Mouse (Mus musculus) hindbrain, embryonic 16.5 days (tissue): ENCODE measurements at regions not wholly inside any gene's neighbourhood (a gene's known extent, or its start where the extent isn't known, plus 50 kb on each side); places are given as distances from the start of the nearest gene placed in this dataset.

Source experiments
- ATAC-seq: fragments of 200-750 bp; cut with Nextera tagmentation; 2 replicates; pipeline ENCODE4 v1.8.0; 2017; ENCODE audit warnings: moderate TSS enrichment, moderate library complexity
- H3K27ac ChIP-seq: fragments of 300-500 bp; sonication (generic); 2 replicates; pipeline ENCODE4 v1.5.1; 2014; ENCODE audit warnings: low read depth, mild to moderate bottlenecking, control low read depth, low read length, moderate library complexity
- H3K27me3 ChIP-seq: fragments of 300-500 bp; sonication (generic); replicated peaks from 2 replicates; pipeline ENCODE4 v1.6.1; 2014; ENCODE audit warnings: low read length; ENCODE audit not compliant: control insufficient read depth, insufficient read depth
- H3K36me3 ChIP-seq: fragments of 300-500 bp; sonication (generic); 2 replicates; pipeline ENCODE4 v1.6.1; 2014; ENCODE audit warnings: mild to moderate bottlenecking, low read length, moderate library complexity, mixed read lengths; ENCODE audit not compliant: control insufficient read depth, insufficient read depth
- H3K4me1 ChIP-seq: fragments of 300-500 bp; sonication (generic); 2 replicates; pipeline ENCODE4 v1.6.1; 2014; ENCODE audit warnings: low read depth, low read length; ENCODE audit not compliant: control insufficient read depth, insufficient read depth
- H3K4me2 ChIP-seq: fragments of 300-500 bp; sonication (generic); 2 replicates; pipeline ENCODE4 v1.6.1; 2014; ENCODE audit warnings: mild to moderate bottlenecking, low read length, control low read depth, moderate library complexity
- H3K4me3 ChIP-seq: fragments of 300-500 bp; sonication (generic); 2 replicates; pipeline ENCODE4 v1.5.1; 2014; ENCODE audit warnings: mild to moderate bottlenecking, low read length, control low read depth, moderate library complexity
- H3K9ac ChIP-seq: fragments of 300-500 bp; sonication (generic); 2 replicates; pipeline ENCODE4 v1.6.1; 2014; ENCODE audit warnings: low read depth, mild to moderate bottlenecking, control low read depth, low read length, moderate library complexity
- H3K9me3 ChIP-seq: fragments of 300-500 bp; sonication (generic); 2 replicates; pipeline ENCODE4 v1.6.1; 2014; ENCODE audit warnings: mild to moderate bottlenecking, low read length, moderate library complexity; ENCODE audit not compliant: control insufficient read depth
- WGBS: fragments of 180-500 bp; shearing (Covaris S2); extraction: QIAGEN DNeasy Blood & Tissue Kit; methylation state at CpG from one replicate; pipeline ENCODE4 v1.1.7; 2014; 5-methylcytosine and 5-hydroxymethylcytosine counted together

DNA sequence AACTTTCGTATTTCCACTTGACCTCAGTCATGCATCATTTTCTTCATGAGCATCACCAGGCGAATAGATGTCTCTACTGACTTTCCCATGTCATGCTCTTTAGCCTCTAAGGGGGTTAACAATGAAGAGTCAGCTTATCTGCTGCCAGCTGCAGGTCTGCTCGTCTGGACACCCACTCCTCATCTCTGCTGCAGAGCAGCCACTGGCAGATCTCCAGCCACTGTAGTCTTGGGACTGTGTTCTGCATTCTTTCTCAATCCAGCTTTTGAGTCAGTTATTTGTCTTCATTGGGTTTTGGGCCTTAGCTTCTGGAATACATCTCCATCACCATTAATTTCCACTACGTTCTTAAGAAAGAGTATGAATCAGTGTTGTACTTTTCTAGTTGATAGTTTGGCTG is 280.0 kb downstream of the Gm5447 start:
- ATAC-seq = no peak
- H3K9ac ChIP-seq = no peak overlapping the region
- no peaks in the 10 kb centered on the region for H3K4me1 ChIP-seq
- H3K36me3 ChIP-seq = no peaks in the 10 kb centered on the region
- 66% methylated on average over 4 of the region's 4 CpGs for WGBS
- H3K4me2 ChIP-seq = no peak overlapping the region
- H3K27ac ChIP-seq = no peak overlapping the region
- no peaks in the 10 kb centered on the region for H3K9me3 ChIP-seq
- H3K27me3 ChIP-seq = no peaks in the 10 kb centered on the region
- no peak overlapping the region for H3K4me3 ChIP-seq

DNA sequence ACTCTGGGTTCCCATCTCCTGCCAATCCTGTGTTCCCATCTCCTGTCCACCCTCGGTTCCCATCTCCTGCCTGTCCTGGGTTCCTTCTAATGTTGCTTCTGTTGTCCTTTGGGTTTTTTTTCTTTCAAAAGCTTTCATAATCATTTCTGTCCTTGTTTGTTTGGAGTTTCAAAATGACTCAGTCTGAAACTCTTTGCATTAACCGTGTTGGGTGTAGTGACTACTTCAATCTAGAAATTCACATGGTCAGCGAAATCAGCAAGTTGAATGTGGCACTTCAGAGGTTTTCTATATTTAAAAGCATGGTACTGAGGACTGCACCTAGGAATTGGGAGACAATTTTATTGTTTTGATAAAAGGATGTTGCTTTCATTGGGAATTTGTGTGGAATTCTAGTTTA is 280.7 kb downstream of the Gm5447 start:
- Histone ChIP-seq H3K4me3 (no peak overlapping the region), H3K4me1 (no peaks in the 10 kb centered on the region), H3K9me3 (no peaks in the 10 kb centered on the region), H3K9ac (no peak overlapping the region), H3K27me3 (no peaks in the 10 kb centered on the region), H3K36me3 (no peaks in the 10 kb centered on the region), H3K27ac (no peak overlapping the region), H3K4me2 (no peak overlapping the region)
- no peak for ATAC-seq
- WGBS = 93% methylated on average over 3 of the region's 3 CpGs

DNA sequence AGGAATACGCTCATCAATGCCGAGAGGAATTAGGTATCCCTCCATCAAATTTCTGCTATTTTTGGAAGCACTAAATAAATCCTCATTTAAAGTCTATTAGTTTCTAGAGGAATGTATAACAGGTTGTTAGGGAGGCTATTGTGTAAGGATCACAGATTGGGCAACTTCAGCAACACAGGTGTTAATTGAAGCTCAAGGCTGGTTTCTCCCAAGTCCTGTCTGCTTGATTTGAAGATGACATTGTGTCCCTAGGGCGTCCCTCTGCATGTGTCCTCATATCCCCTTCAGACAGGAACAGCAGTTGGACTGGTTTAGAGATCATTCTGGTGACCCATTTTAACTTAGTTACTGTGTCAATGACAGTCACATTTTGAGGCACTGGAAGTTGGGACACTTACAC is 281.5 kb downstream of the Gm5447 start:
- Histone ChIP-seq H3K4me2 (no peak overlapping the region), H3K4me1 (no peaks in the 10 kb centered on the region), H3K9me3 (no peaks in the 10 kb centered on the region), H3K36me3 (no peaks in the 10 kb centered on the region), H3K4me3 (no peak overlapping the region), H3K27ac (no peak overlapping the region), H3K9ac (no peak overlapping the region), H3K27me3 (no peaks in the 10 kb centered on the region)
- WGBS = 90% methylated on average over 3 of the region's 3 CpGs
- ATAC-seq = no peak

DNA sequence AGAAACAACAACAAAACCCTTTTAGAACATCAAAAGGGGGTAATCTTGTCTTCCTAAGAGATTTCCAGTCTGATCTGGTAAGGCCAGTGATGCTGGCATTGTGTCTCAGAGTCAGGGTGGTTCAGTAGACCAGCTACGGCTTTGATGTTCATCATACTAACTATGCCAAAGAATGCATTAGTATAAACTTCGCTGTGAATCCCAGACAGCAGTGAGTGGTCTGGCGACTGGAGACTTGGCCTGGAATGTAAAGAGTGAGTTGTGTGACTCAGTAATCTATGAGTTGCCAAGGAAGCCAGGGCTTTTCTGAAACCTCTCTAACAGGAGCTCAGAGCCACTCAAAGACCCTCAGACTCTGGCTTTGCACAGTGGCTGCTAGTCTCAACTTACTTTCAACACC is 288.1 kb upstream of the Foxq1 start:
- no peaks in the 10 kb centered on the region for H3K36me3 ChIP-seq
- no peak overlapping the region for H3K27ac ChIP-seq
- no peaks in the 10 kb centered on the region for H3K27me3 ChIP-seq
- ATAC-seq = no peak
- WGBS = 87% methylated on average over 3 of the region's 3 CpGs
- no peaks in the 10 kb centered on the region for H3K4me1 ChIP-seq
- no peaks in the 10 kb centered on the region for H3K9me3 ChIP-seq
- no peak overlapping the region for H3K4me2 ChIP-seq
- H3K4me3 ChIP-seq = no peak overlapping the region
- no peak overlapping the region for H3K9ac ChIP-seq

DNA sequence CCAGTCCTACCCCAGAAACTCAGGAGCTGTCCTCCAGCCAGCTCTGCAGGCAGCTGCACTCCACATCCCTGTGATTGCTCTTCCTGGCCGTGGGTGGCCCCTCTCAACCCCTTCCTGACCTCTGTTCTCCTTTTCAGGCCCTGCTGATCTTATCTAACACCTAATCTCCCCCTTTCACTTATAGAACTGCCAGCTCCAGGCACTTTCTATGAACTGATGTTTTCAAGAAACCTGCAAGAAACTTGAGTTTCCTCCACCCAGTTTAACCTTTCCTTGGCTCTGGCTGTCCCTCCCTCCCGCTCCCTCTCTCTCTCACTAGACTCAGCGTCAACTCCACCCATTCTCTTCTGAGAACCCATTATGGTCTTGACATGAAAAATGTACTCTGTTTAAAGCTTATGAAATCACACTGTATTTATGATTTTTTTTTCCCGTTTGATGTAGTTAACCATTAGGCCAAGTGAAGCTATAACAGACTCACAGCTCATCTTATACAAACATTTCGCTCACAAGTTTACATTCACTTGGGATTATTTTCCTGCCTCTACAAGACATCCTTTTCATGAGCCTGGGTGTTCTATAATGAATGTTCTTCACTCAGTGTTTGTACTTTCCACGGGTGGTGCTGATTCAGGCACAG is 279.8 kb upstream of the Foxq1 start:
- H3K36me3 ChIP-seq = no peaks in the 10 kb centered on the region
- no peak for ATAC-seq
- H3K9ac ChIP-seq = no peak overlapping the region
- no peak overlapping the region for H3K4me3 ChIP-seq
- WGBS = 75% methylated on average over 6 of the region's 6 CpGs
- H3K27me3 ChIP-seq = no peaks in the 10 kb centered on the region
- no peaks in the 10 kb centered on the region for H3K9me3 ChIP-seq
- H3K4me1 ChIP-seq = no peaks in the 10 kb centered on the region
- no peak overlapping the region for H3K4me2 ChIP-seq
- no peak overlapping the region for H3K27ac ChIP-seq

DNA sequence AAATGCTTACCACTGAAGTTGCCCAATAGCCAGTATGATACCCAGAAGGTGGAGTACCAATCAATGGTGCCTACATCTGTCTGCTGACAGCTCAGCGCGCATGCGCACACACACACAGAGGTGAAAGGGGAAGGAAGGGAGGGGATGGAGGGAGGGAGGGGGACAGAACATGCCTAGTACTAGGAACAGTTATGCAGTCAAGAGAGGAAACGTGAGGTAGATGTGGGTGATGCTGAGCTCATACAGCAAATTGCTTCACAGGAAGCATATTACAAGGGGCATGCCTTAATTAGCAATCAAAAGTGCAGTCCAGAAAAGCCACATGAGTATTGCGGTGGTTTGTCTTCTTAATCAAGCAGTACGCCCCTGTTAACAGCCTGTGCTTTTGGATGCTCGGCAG is 265.3 kb upstream of the Foxq1 start:
- Histone ChIP-seq H3K36me3 (no peaks in the 10 kb centered on the region), H3K4me1 (no peaks in the 10 kb centered on the region), H3K27ac (no peak overlapping the region), H3K9me3 (no peaks in the 10 kb centered on the region), H3K9ac (no peak overlapping the region), H3K27me3 (no peaks in the 10 kb centered on the region), H3K4me2 (no peak overlapping the region), H3K4me3 (no peak overlapping the region)
- 91% methylated on average over 7 of the region's 7 CpGs for WGBS
- no peak for ATAC-seq

DNA sequence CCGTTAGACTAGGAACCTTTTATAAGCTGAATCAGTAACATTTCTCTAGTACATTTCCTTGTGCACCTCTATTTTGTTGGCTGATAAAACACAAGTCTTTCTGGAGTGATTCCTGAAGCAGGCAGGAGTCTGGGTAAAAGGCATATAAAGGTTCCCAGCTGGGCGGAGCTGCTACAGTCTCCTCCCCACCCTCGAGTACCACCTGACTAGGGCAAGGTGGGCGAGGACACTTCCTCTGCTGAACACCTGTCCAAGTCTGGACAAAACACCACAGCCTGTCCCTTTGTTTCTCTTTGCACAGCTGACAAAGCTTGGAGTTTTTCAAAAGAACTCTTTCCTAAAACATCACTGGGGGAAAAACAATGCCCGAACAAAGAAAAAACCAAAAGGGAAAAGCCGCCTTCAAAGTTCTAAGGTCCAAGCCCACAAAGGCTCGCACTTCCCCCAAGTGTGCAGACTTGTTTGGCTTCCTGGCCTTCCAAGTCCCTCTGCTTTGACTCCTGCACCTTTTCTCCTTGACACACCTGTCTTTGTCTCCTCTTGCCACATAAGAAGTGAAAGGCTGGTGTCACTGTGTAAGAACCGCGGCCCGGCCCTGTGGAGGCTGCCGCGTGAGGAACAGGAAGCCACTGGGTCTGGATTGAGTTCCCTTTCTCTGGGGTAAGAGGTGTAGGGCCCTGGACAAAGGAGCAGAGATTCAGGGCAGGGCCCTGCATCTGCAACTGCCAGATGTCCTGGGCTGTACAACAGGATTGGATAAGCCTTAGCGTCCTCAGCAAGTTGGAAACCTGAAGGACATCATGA is 263.1 kb upstream of the Foxq1 start:
- Histone ChIP-seq H3K27ac (no peak overlapping the region), H3K27me3 (no peaks in the 10 kb centered on the region), H3K4me3 (no peak overlapping the region), H3K36me3 (no peaks in the 10 kb centered on the region), H3K9me3 (no peaks in the 10 kb centered on the region), H3K9ac (no peak overlapping the region), H3K4me2 (no peak overlapping the region), H3K4me1 (no peaks in the 10 kb centered on the region)
- no peak for ATAC-seq
- 84% methylated on average over 13 of the region's 13 CpGs for WGBS

DNA sequence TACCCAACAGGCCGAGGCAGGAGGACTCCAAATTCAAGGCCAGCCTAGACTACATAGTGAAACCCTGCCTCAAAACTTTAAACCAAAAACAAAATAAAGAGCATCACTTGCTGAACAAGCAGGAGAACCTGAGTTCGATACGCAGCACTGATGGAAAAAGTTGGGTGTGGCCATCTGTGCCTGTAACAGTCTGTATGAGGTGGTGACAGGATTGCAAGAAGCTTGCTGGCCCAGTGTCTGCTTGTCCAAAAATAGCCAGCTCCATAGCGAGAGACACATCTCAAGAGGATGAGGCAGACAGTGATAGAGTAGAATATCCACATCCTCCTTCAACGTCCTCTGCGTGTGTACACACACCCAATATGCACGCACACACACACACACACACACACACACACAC is 261.9 kb upstream of the Foxq1 start:
- H3K4me3 ChIP-seq = no peak overlapping the region
- H3K36me3 ChIP-seq = no peaks in the 10 kb centered on the region
- WGBS = 88% methylated on average over 7 of the region's 7 CpGs
- H3K9me3 ChIP-seq = no peaks in the 10 kb centered on the region
- ATAC-seq = no peak
- no peaks in the 10 kb centered on the region for H3K4me1 ChIP-seq
- no peaks in the 10 kb centered on the region for H3K27me3 ChIP-seq
- H3K27ac ChIP-seq = no peak overlapping the region
- H3K9ac ChIP-seq = no peak overlapping the region
- H3K4me2 ChIP-seq = no peak overlapping the region

DNA sequence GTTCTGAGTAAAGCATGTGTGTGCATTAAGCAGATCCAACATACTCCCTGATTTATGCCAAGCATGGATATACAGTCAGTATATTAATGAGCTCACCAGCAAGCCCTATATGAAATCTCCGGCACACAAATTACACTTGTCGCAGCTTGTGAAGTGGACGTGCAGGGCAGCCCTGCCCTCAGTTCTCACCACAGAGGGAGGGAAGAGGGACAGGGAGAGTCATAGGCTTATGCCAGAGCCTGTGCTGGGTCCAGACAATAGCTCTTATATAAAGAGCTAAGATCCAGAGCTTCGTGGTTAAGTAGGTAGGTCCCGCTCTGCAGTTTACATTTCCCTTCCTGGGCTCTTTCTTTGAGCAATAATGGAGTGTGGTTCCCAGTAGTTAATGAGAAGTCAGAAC is 252.7 kb upstream of the Foxq1 start:
- 79% methylated on average over 5 of the region's 5 CpGs for WGBS
- H3K9ac ChIP-seq = no peak overlapping the region
- H3K4me3 ChIP-seq = no peak overlapping the region
- H3K4me2 ChIP-seq = no peak overlapping the region
- H3K27ac ChIP-seq = no peak overlapping the region
- no peaks in the 10 kb centered on the region for H3K4me1 ChIP-seq
- H3K36me3 ChIP-seq = no peaks in the 10 kb centered on the region
- no peaks in the 10 kb centered on the region for H3K27me3 ChIP-seq
- ATAC-seq = no peak
- no peaks in the 10 kb centered on the region for H3K9me3 ChIP-seq
